Mouse (Mus musculus) lung, adult 2 months (tissue): ENCODE data around the gene B4galt5.

Source experiments
- CTCF ChIP-seq: fragments of 200-500 bp; IDR thresholded peaks from 2 replicates; pipeline ENCODE4 v1.5.1; 2011; ENCODE audit warnings: mild to moderate bottlenecking, low read length, control low read depth; ENCODE audit not compliant: insufficient read depth
- POLR2A ChIP-seq: fragments of 200-500 bp; IDR thresholded peaks from 2 replicates; pipeline ENCODE4 v1.6.1; 2011; ENCODE audit warnings: low read depth, mild to moderate bottlenecking, control low read depth, low read length, borderline replicate concordance; ENCODE audit errors: extremely low read depth

GRCm38 (mm10) chr2:167330581-167330980 is 18.4 kb downstream of the B4galt5 start:
- TF ChIP-seq CTCF (no peak), POLR2A (no peak)
